Mouse (Mus musculus): ENCODE measurements around the gene Itpkb.

DNA sequence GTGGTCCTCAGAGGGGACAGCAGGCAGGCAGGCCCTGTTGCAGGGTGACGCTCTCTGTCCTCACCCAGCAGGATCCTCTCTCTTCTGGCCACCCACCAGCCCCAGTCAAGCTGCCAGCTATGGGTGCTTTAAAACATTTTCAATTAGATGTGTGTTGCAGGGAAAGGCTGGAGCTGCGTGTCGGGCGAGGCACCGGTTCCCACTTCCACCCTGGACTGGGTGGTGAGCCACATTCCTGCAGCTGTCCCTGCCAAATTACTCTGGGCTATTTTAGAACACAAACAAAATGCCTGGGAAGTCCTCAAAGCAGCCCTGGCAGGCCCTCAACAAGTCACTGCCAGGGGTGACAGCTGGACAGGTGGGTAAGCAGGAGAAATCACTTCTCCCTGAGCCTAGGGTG lies 132.1 kb downstream of the Itpkb start:
- TF ChIP-seq CTCF (IDR thresholded peaks at IDR 0.05; ENCODE audit: borderline replicate concordance, extremely low read depth, insufficient read depth, insufficient read length) (no peak), POLR2A (IDR thresholded peaks at IDR 0.05; ENCODE audit: borderline replicate concordance, extremely low read depth, insufficient read depth, insufficient read length, poor library complexity, severe bottlenecking) (no peak)
